Mouse (Mus musculus) liver, adult 2 months (tissue): ENCODE measurements around the gene Mrpl34. TPM values are rescaled to one million over a fixed set of nuclear protein-coding genes. Genes with fewer than 3 reads are reported as not detected.

Source experiments
- DNase-seq: peaks from one replicate; pipeline ENCODE4 v3.0.0-alpha.2; 2011; ENCODE audit warnings: low read depth, low spot score; ENCODE audit errors: extremely low read depth
- H3K27ac ChIP-seq: fragments of 200-500 bp; replicated peaks from 2 replicates; pipeline ENCODE4 v1.5.1; 2012; ENCODE audit warnings: low read depth, mild to moderate bottlenecking, control low read depth, inconsistent platforms, low read length; ENCODE audit not compliant: insufficient read depth
- H3K27me3 ChIP-seq: fragments of 200-500 bp; 2 replicates; pipeline ENCODE4 v1.6.1; 2012; ENCODE audit warnings: mild to moderate bottlenecking, moderate library complexity, low read length, inconsistent platforms; ENCODE audit not compliant: control insufficient read depth, insufficient read depth
- H3K36me3 ChIP-seq: fragments of 200-500 bp; 2 replicates; pipeline ENCODE4 v1.6.1; 2012; ENCODE audit warnings: low read length, inconsistent platforms; ENCODE audit not compliant: control insufficient read depth, insufficient read depth
- H3K4me1 ChIP-seq: fragments of 200-500 bp; 2 replicates; pipeline ENCODE4 v1.6.1; 2011; ENCODE audit warnings: low read length; ENCODE audit not compliant: control insufficient read depth, insufficient read depth
- H3K4me3 ChIP-seq: fragments of 200-500 bp; 2 replicates; pipeline ENCODE4 v1.5.1; 2011; ENCODE audit warnings: low read depth, mild to moderate bottlenecking, control low read depth, low read length, moderate library complexity; ENCODE audit not compliant: insufficient read depth
- H3K79me2 ChIP-seq: fragments of 200-500 bp; 2 replicates; pipeline ENCODE4 v1.6.1; 2012; ENCODE audit warnings: inconsistent platforms, mild to moderate bottlenecking, low read length, moderate library complexity; ENCODE audit not compliant: control insufficient read depth, insufficient read depth
- H3K9ac ChIP-seq: fragments of 200-500 bp; 2 replicates; pipeline ENCODE4 v1.6.1; 2012; ENCODE audit warnings: low read depth, mild to moderate bottlenecking, control low read depth, inconsistent platforms, low read length
- CTCF ChIP-seq: fragments of 200-500 bp; IDR thresholded peaks from 2 replicates; pipeline ENCODE4 v1.5.1; 2011; ENCODE audit warnings: low read depth, low read length, control low read depth
- POLR2A ChIP-seq: fragments of 200-500 bp; IDR thresholded peaks from 2 replicates; pipeline ENCODE4 v1.6.1; 2011; ENCODE audit warnings: low read length, control low read depth; ENCODE audit not compliant: insufficient read depth; ENCODE audit errors: extremely low read depth
- WGBS: fragments of 180-500 bp; shearing (Covaris S2); methylation state at CpG from one replicate; pipeline ENCODE4 v1.1.7; 2018; 5-methylcytosine and 5-hydroxymethylcytosine counted together
- polyA plus RNA-seq: library from polyadenylated mRNA; depleted of rRNA; stranded (reverse); fragments of >200 nt; gene quantifications from 2 replicates; pipeline ENCODE4 v1.2.3, GENCODE M21; 2012
- total RNA-seq: library from RNA; depleted of rRNA; stranded (reverse); fragments of >200 nt; gene quantifications from 2 replicates; pipeline ENCODE4 v1.2.3, GENCODE M21; 2014

The Mrpl34 gene
- total and polyA plus RNA-seq, 2 experiments, result 35.1 to 104 TPM

- Histone ChIP-seq H3K79me2 (peaks cover 5% of the 10 kb centered on the region; the same call in 1 of the 2 replicates), H3K27me3 (no peaks in the 10 kb centered on the region), H3K4me1 (peaks cover 6% of the 10 kb centered on the region), H3K9ac (no peak overlapping the region), H3K4me3 (no peak overlapping the region), H3K27ac (no peak overlapping the region), H3K36me3 (no peaks in the 10 kb centered on the region)
- WGBS, result 85% methylated on average over 25 of the region's 25 CpGs
- DNase-seq, result peak; percentile 41
- TF ChIP-seq CTCF, result no peak
- no peak for TF ChIP-seq POLR2A
Measured at GRCm38 (mm10) chr8:71474785-71475701, 10.3 kb downstream of the Mrpl34 start.

- H3K79me2 ChIP-seq, result no peaks in the 10 kb centered on the region; the same call in 1 of the 2 replicates
- H3K36me3 ChIP-seq, result no peaks in the 10 kb centered on the region
- WGBS, result 20% methylated on average over 4 of the region's 4 CpGs
- H3K9ac ChIP-seq, result no peak overlapping the region
- no peak overlapping the region for H3K27ac ChIP-seq
- TF ChIP-seq POLR2A, result no peak
- no peak for TF ChIP-seq CTCF
- H3K27me3 ChIP-seq, result no peaks in the 10 kb centered on the region
- H3K4me1 ChIP-seq, result peaks cover 2% of the 10 kb centered on the region; the same call in 1 of the 2 replicates
- DNase-seq, result no peak
- H3K4me3 ChIP-seq, result no peak overlapping the region
Measured at GRCm38 (mm10) chr8:71475702-71476075, 10.9 kb downstream of the Mrpl34 start.

GRCm38 (mm10) chr8:71476099-71476940 lies 11.6 kb downstream of the Mrpl34 start:
- TF ChIP-seq POLR2A (no peak), CTCF (peak; percentile 29; the same call in 1 of the 2 replicates)

DNA sequence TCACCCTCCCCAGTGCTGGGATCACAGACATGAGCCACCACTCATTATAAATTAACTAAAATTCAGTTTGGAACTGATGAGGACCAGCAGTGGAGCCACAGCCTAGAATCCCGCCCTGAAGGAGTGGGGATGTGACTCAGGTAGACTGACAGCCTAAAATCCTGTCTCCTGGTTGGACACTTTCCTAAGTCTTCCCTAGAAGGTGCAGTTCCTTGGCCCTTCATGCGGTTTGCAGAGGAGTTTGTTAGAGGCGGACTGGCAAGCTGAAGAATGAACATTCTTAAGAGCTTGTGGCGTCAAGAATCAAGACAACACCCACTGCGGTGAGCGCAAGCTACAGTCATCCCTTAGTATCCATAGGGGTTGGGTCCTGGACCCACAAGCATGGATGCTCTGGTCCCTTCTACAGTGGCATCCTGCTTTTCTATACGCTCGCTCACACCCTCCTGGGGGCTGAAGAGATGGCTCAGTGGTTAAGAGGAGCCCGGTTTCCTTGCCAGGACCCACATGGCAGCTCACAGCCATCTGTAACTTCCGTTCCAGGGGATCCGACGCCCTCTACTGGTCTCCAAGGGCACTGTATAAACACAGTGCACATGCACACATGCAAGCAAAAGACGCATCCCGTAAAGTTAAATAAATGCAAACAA lies 12.6 kb downstream of the Mrpl34 start:
- H3K4me3 ChIP-seq, result no peak overlapping the region
- no peak overlapping the region for H3K9ac ChIP-seq
- TF ChIP-seq POLR2A, result no peak
- TF ChIP-seq CTCF, result peak; percentile 63
- 63% methylated on average over 14 of the region's 14 CpGs for WGBS
- no peak for DNase-seq
- H3K27me3 ChIP-seq, result no peaks in the 10 kb centered on the region
- H3K4me1 ChIP-seq, result peaks cover 2% of the 10 kb centered on the region; the same call in 1 of the 2 replicates
- no peak overlapping the region for H3K27ac ChIP-seq
- no peaks in the 10 kb centered on the region for H3K79me2 ChIP-seq
- H3K36me3 ChIP-seq, result no peaks in the 10 kb centered on the region

More at GRCm38 (mm10) chr8:71476099-71476940, 11.6 kb downstream of the Mrpl34 start:
- Histone ChIP-seq H3K36me3 (no peaks in the 10 kb centered on the region), H3K27ac (peak overlapping the region; percentile 84), H3K27me3 (no peaks in the 10 kb centered on the region), H3K79me2 (no peaks in the 10 kb centered on the region), H3K4me3 (peak overlapping the region; percentile 90), H3K9ac (peak overlapping the region; percentile 90), H3K4me1 (peaks cover 2% of the 10 kb centered on the region; the same call in 1 of the 2 replicates)
- no peak for DNase-seq
- WGBS, result under 1% methylated on average over 119 of the region's 121 CpGs

DNA sequence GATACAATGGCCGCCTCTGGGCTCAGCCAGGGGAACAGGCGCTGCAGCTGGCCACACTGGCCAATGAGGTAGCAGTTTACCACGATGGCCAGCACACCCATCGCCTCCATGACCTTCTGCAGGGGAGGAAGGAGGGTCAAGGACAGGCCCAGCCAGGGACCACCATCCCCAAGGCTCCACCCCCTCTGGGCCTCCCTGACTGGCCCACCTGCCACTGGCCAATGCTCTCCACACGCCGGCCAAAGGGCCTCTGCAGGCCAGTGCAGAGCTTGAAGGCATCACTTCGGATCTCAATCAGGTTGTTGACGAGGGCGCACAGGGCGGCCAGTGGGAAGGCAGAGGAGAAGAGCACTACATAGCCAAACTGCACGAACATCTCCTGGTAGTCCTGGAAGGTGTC lies 14.2 kb downstream of the Mrpl34 start:
- H3K4me3 ChIP-seq, result no peak overlapping the region
- no peaks in the 10 kb centered on the region for H3K79me2 ChIP-seq
- H3K36me3 ChIP-seq, result no peaks in the 10 kb centered on the region
- no peaks in the 10 kb centered on the region for H3K27me3 ChIP-seq
- 82% methylated on average over 11 of the region's 11 CpGs for WGBS
- DNase-seq, result no peak
- H3K9ac ChIP-seq, result no peak overlapping the region
- TF ChIP-seq POLR2A, result no peak
- TF ChIP-seq CTCF, result no peak
- peaks cover 2% of the 10 kb centered on the region; the same call in 1 of the 2 replicates for H3K4me1 ChIP-seq
- H3K27ac ChIP-seq, result no peak overlapping the region
